23 mouse cellular contexts compared by ENCODE assay signal in the genomic region with DNA sequence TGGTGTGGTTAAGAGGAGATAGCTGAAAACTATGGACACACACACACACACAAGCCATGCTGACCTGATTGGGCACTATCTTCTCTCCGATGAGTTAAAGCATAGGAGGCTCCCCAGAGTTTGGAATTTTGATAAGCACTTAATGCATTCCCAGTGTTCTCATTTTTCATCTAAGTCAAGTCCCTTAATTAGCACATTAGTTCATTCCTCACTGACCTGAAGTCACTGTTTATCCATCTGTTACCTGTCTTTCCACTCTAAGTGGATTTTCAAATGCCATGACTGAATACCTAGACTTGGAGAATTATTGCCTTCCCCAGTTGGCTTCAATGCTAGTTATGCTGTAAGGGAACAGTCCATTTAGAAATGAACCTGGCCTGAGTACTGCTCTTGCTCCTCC.
"Had no signal": no experiment of that assay in that cellular context is flagged by ENCODE, and none has a peak within 500 bp of the region (broad histone marks: within the 10 kb centered on the region; RNA-seq: fewer than 3 reads in every experiment).

No protein-coding gene starts in this region.

- DNase-seq: gastrocnemius, postnatal 10 days; gastrocnemius, postnatal 25 days; heart, adult 18-20 months; heart, postnatal 10 days; heart, postnatal 4 days; kidney, adult 18-20 months; kidney, adult 8-10 months; kidney, postnatal 10 days; kidney, postnatal 25 days; kidney, postnatal 4 days; liver; liver, embryonic 13.5 days; liver, postnatal 0 days had no signal

- H3K4me1 ChIP-seq: heart, embryonic 10.5 days; heart, embryonic 12.5 days; hindbrain, embryonic 10.5 days; hindbrain, embryonic 12.5 days; intestine, embryonic 15.5 days; limb, embryonic 10.5 days; limb, embryonic 12.5 days; liver, embryonic 13.5 days; liver, embryonic 15.5 days had no signal

- H3K9me3 ChIP-seq: heart, embryonic 10.5 days; heart, embryonic 12.5 days; hindbrain, embryonic 10.5 days; hindbrain, embryonic 12.5 days; intestine, embryonic 15.5 days; limb, embryonic 10.5 days; limb, embryonic 12.5 days; liver, embryonic 13.5 days; liver, embryonic 15.5 days had no signal

- H3K27me3 ChIP-seq: heart, embryonic 12.5 days; hindbrain, embryonic 12.5 days; intestine, embryonic 15.5 days; limb, embryonic 12.5 days; liver, embryonic 13.5 days; liver, embryonic 15.5 days had no signal

- H3K36me3 ChIP-seq: heart, embryonic 10.5 days; heart, embryonic 12.5 days; hindbrain, embryonic 10.5 days; hindbrain, embryonic 12.5 days; intestine, embryonic 15.5 days; limb, embryonic 10.5 days; limb, embryonic 12.5 days; liver, embryonic 13.5 days; liver, embryonic 15.5 days had no signal

- H3K27ac ChIP-seq: heart, embryonic 10.5 days; hindbrain, embryonic 10.5 days; hindbrain, embryonic 12.5 days; hindbrain, embryonic 14.5 days; intestine, embryonic 15.5 days; left cerebral cortex, adult 2 months; limb, embryonic 10.5 days; limb, embryonic 12.5 days; liver, embryonic 13.5 days; liver, embryonic 15.5 days had no signal

- H3K4me3 ChIP-seq: heart, embryonic 10.5 days; heart, embryonic 12.5 days; hindbrain, embryonic 10.5 days; hindbrain, embryonic 12.5 days; intestine, embryonic 15.5 days; left cerebral cortex, adult 2 months; limb, embryonic 10.5 days; limb, embryonic 12.5 days; liver, embryonic 13.5 days; liver, embryonic 15.5 days had no signal
